Mouse (Mus musculus): ENCODE measurements at regions not wholly inside any gene's neighbourhood (a gene's known extent, or its start where the extent isn't known, plus 50 kb on each side); places are given as distances from the start of the nearest gene placed in this dataset.

DNA sequence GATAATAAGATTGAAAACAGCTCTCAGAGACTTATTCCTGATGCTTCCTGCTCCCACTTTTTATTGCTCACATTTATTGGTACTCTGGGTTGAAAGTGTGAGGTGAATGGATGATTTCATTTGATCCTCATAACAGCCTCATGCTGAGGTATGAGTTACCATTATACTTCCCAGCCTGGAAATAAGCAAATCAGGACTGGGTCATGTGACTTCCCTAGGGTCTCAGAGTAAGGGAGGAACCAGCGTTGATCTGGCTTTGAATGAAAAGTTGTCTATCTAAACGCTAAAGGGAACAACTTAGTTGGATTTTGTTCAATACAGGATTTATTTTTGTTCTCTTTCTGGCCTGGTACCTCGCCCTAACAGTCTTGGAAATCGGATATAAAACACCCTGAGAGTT is 85.3 kb downstream of the Nfkbiz start:
- no peak for ATAC-seq (ENCODE audit: low FRiP score)
- Histone ChIP-seq H3K27ac (ENCODE audit: low read depth, low read length) (no peak overlapping the region), H3K4me1 (ENCODE audit: insufficient read depth, low read length) (no peaks in the 10 kb centered on the region), H3K9me3 (ENCODE audit: low read length) (no peaks in the 10 kb centered on the region), H3K9ac (replicated peaks; ENCODE audit: low read length, poor library complexity, severe bottlenecking) (no peak overlapping the region), H3K4me3 (ENCODE audit: low read depth, low read length) (no peak overlapping the region), H3K36me3 (ENCODE audit: insufficient read depth, low read length) (no peaks in the 10 kb centered on the region), H3K27me3 (ENCODE audit: insufficient read depth, low read length) (no peaks in the 10 kb centered on the region), H3K4me2 (ENCODE audit: low read depth, low read length, poor library complexity, severe bottlenecking) (no peak overlapping the region)
- no peak for TF ChIP-seq CTCF (IDR thresholded peaks at IDR 0.05)
- no peak for DNase-seq (ENCODE audit: low spot score)
- WGBS, result 79% methylated on average over 4 of the region's 4 CpGs

DNA sequence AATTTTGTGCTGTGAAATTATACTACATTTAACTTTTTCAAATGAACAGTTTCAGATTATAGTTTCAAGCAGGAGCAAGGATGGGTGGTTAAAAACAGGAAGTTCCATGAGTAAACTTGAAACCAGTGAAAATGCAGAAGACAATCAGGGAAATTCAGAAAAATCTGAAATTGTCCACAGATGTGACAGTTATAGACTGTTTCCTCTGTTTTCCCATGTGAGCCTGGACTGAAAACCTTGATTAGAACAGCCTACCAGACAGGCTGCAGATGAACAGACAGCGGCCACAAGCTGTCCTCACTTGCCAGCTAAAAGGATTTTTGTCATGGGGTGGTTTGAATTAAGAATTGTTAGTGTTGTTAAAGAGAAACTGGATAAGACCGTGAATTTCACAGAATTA is 91.4 kb downstream of the Nfkbiz start:
- ATAC-seq (ENCODE audit: low FRiP score), result no peak
- no peak overlapping the region for H3K4me3 ChIP-seq (ENCODE audit: low read depth, low read length)
- no peak for TF ChIP-seq CTCF (IDR thresholded peaks at IDR 0.05)

DNA sequence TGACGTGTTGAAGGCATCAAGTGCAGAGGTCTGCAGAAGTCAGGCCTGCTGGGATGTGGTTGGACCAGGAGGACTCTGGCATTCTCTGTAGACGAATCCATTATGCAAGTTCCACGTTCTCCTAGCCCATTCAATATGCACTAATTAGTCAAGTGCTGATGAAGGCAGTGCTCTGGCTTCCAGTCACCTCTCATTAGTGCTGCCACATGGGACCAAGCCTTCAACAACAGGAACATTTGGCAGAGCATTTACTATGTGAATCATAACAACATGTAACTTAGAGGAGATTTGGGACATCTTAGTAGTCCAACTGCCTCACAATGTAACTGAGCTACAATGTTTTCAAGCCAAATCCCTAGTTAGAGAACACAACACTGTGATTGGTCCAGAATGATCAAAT is 92.5 kb downstream of the Nfkbiz start:
- ATAC-seq (ENCODE audit: low FRiP score) (no peak), DNase-seq (ENCODE audit: low spot score) (no peak)
- no peak overlapping the region for H3K27ac ChIP-seq (ENCODE audit: low read depth, low read length)
- H3K36me3 ChIP-seq (ENCODE audit: insufficient read depth, low read length), result no peaks in the 10 kb centered on the region
- no peaks in the 10 kb centered on the region for H3K4me1 ChIP-seq (ENCODE audit: insufficient read depth, low read length)
- no peak overlapping the region for H3K4me2 ChIP-seq (ENCODE audit: low read depth, low read length, poor library complexity, severe bottlenecking)
- H3K9me3 ChIP-seq (ENCODE audit: low read length), result no peaks in the 10 kb centered on the region
- WGBS, result 70% methylated on average over 3 of the region's 3 CpGs
- TF ChIP-seq CTCF (IDR thresholded peaks at IDR 0.05), result no peak
- no peaks in the 10 kb centered on the region for H3K27me3 ChIP-seq (ENCODE audit: insufficient read depth, low read length)
- no peak overlapping the region for H3K4me3 ChIP-seq (ENCODE audit: low read depth, low read length)
- H3K9ac ChIP-seq (replicated peaks; ENCODE audit: low read length, poor library complexity, severe bottlenecking), result no peak overlapping the region

More for the DNA sequence above, 91.4 kb downstream of the Nfkbiz start:
- H3K4me1 ChIP-seq (ENCODE audit: insufficient read depth, low read length), result no peaks in the 10 kb centered on the region
- H3K4me2 ChIP-seq (ENCODE audit: low read depth, low read length, poor library complexity, severe bottlenecking), result no peak overlapping the region
- no peaks in the 10 kb centered on the region for H3K36me3 ChIP-seq (ENCODE audit: insufficient read depth, low read length)
- no peak overlapping the region for H3K9ac ChIP-seq (replicated peaks; ENCODE audit: low read length, poor library complexity, severe bottlenecking)
- no peak overlapping the region for H3K27ac ChIP-seq (ENCODE audit: low read depth, low read length)
- no peaks in the 10 kb centered on the region for H3K27me3 ChIP-seq (ENCODE audit: insufficient read depth, low read length)
- DNase-seq (ENCODE audit: low spot score), result no peak
- 67% methylated on average over 2 of the region's 2 CpGs for WGBS
- no peaks in the 10 kb centered on the region for H3K9me3 ChIP-seq (ENCODE audit: low read length)

DNA sequence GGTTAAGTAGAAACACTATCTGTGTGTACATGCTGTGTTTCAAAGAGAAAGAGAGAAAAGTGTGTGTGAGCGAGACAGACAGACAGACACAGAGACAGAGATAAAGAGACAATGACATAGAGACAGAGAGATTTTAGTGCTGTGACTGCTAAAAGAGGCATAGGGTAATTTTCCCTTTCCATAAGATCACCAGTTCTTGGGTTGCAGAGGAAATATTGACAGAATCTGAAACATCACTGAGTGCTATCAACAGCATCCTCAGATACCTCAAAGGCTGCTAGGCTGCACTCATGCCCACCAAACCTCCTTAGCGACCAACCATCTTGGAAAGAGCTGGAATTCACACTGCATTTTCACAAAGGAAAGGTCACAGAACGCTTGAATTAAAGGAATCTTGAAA is 93.6 kb downstream of the Nfkbiz start:
- no peaks in the 10 kb centered on the region for H3K36me3 ChIP-seq (ENCODE audit: insufficient read depth, low read length)
- no peak overlapping the region for H3K27ac ChIP-seq (ENCODE audit: low read depth, low read length)
- no peaks in the 10 kb centered on the region for H3K9me3 ChIP-seq (ENCODE audit: low read length)
- no peak overlapping the region for H3K4me3 ChIP-seq (ENCODE audit: low read depth, low read length)
- 80% methylated on average over 3 of the region's 3 CpGs for WGBS
- no peak overlapping the region for H3K9ac ChIP-seq (replicated peaks; ENCODE audit: low read length, poor library complexity, severe bottlenecking)
- ATAC-seq (ENCODE audit: low FRiP score) (no peak), DNase-seq (ENCODE audit: low spot score) (no peak)
- no peaks in the 10 kb centered on the region for H3K27me3 ChIP-seq (ENCODE audit: insufficient read depth, low read length)
- no peak overlapping the region for H3K4me2 ChIP-seq (ENCODE audit: low read depth, low read length, poor library complexity, severe bottlenecking)
- H3K4me1 ChIP-seq (ENCODE audit: insufficient read depth, low read length), result no peaks in the 10 kb centered on the region
- TF ChIP-seq CTCF (IDR thresholded peaks at IDR 0.05), result no peak

DNA sequence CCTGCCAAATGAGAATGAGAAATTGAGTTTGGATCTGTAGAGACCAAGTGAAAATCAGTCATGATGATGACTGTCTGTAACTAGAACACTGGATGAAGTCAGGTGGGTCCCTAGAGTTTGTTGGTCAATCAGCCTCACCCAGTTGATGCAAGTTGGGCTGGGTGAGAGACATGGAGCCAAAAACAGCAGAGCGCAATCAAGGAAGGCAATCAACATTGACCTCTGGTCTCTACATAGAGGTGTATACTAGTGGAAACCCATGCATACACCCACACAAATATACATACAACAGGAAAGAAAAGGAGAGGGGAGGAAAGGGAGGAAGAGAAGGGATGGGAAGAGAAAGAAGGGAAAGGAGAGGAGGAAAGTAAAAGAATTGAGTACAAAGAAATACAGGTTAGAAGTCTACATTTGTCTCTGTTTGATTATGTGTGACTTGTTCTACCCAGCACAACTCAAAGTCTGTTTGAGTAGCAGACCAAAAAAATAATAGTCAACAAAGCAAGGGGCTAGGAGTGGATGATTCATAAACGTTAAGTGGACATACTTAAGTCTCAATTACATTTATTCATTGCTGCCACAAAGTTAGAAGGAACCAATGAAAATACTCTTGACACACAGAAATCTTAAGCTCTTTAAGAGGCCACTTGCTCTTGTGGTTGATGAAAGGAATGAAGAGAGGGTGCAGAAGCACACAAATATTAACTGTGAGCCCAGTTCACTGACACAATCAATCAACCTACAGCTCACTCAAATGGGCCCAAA is 97.4 kb downstream of the Nfkbiz start:
- H3K36me3 ChIP-seq (ENCODE audit: insufficient read depth, low read length), result no peaks in the 10 kb centered on the region
- no peak overlapping the region for H3K9ac ChIP-seq (replicated peaks; ENCODE audit: low read length, poor library complexity, severe bottlenecking)
- H3K4me1 ChIP-seq (ENCODE audit: insufficient read depth, low read length), result no peaks in the 10 kb centered on the region
- TF ChIP-seq CTCF (IDR thresholded peaks at IDR 0.05), result no peak
- no peak for DNase-seq (ENCODE audit: low spot score)
- ATAC-seq (ENCODE audit: low FRiP score), result no peak
- no peaks in the 10 kb centered on the region for H3K9me3 ChIP-seq (ENCODE audit: low read length)
- no peak overlapping the region for H3K4me2 ChIP-seq (ENCODE audit: low read depth, low read length, poor library complexity, severe bottlenecking)
- no peak overlapping the region for H3K4me3 ChIP-seq (ENCODE audit: low read depth, low read length)
- H3K27ac ChIP-seq (ENCODE audit: low read depth, low read length), result no peak overlapping the region
- no peaks in the 10 kb centered on the region for H3K27me3 ChIP-seq (ENCODE audit: insufficient read depth, low read length)
- WGBS, result 89% methylated on average over 2 of the region's 2 CpGs

DNA sequence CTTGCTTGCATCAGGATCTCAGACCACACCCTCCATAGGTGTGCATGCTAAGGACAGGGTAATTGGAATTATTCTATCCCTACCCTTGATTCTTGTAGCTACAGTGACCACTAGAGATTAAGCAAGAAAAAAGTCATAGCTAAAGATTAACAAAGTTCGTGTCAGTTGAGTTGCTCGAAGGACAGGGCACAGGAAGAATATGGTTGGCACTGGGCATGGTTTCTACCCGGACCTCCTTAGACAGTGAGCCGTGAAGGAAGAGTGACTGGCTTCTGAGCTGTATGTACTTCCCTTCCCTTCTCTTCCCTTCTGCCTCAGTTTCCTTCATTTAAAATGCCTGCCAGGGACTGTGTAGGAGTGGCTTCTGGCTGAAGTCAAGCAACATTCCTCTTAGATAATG is 100.0 kb downstream of the Nfkbiz start:
- Histone ChIP-seq H3K4me2 (ENCODE audit: low read depth, low read length, poor library complexity, severe bottlenecking) (no peak overlapping the region), H3K4me1 (ENCODE audit: insufficient read depth, low read length) (no peaks in the 10 kb centered on the region), H3K27me3 (ENCODE audit: insufficient read depth, low read length) (no peaks in the 10 kb centered on the region), H3K9ac (replicated peaks; ENCODE audit: low read length, poor library complexity, severe bottlenecking) (no peak overlapping the region), H3K36me3 (ENCODE audit: insufficient read depth, low read length) (no peaks in the 10 kb centered on the region), H3K9me3 (ENCODE audit: low read length) (no peaks in the 10 kb centered on the region), H3K27ac (ENCODE audit: low read depth, low read length) (no peak overlapping the region), H3K4me3 (ENCODE audit: low read depth, low read length) (no peak overlapping the region)
- no peak for ATAC-seq (ENCODE audit: low FRiP score)
- no peak for DNase-seq (ENCODE audit: low spot score)
- no peak for TF ChIP-seq CTCF (IDR thresholded peaks at IDR 0.05)
- 90% methylated on average over 4 of the region's 4 CpGs for WGBS
